Mouse (Mus musculus) heart, embryonic 16.5 days (tissue): ENCODE measurements around the gene Kif6. TPM values are rescaled to one million over a fixed set of nuclear protein-coding genes. Genes with fewer than 3 reads are reported as not detected.

Experiments
- ATAC-seq: fragments of 200-750 bp; cut with Nextera tagmentation; replicated peaks from 2 replicates; pipeline ENCODE4 v1.8.0; 2017; ENCODE audit warnings: moderate number of reproducible peaks; ENCODE audit not compliant: insufficient read depth, low FRiP score; ENCODE audit errors: extremely low read depth
- H3K27ac ChIP-seq: fragments of 300-500 bp; sonication (generic); 2 replicates; pipeline ENCODE4 v1.5.1; 2014; ENCODE audit warnings: mild to moderate bottlenecking, low read length, control low read depth, moderate library complexity
- H3K27me3 ChIP-seq: fragments of 300-500 bp; sonication (generic); 2 replicates; pipeline ENCODE4 v1.6.1; 2014; ENCODE audit warnings: low read length, mixed read lengths; ENCODE audit not compliant: control insufficient read depth, insufficient read depth
- H3K36me3 ChIP-seq: fragments of 300-500 bp; sonication (generic); 2 replicates; pipeline ENCODE4 v1.6.1; 2014; ENCODE audit not compliant: control insufficient read depth, insufficient read depth
- H3K4me1 ChIP-seq: fragments of 300-500 bp; sonication (generic); 2 replicates; pipeline ENCODE4 v1.6.1; 2014; ENCODE audit warnings: low read length, mixed read lengths; ENCODE audit not compliant: control insufficient read depth, insufficient read depth
- H3K4me2 ChIP-seq: fragments of 300-500 bp; sonication (generic); 2 replicates; pipeline ENCODE4 v1.6.1; 2014; ENCODE audit warnings: low read depth, mild to moderate bottlenecking, control low read depth, low read length
- H3K4me3 ChIP-seq: fragments of 300-500 bp; sonication (generic); 2 replicates; pipeline ENCODE4 v1.5.1; 2014; ENCODE audit warnings: mild to moderate bottlenecking, control low read depth, low read length
- H3K9ac ChIP-seq: fragments of 300-500 bp; sonication (generic); 2 replicates; pipeline ENCODE4 v1.6.1; 2014; ENCODE audit warnings: low read length, control low read depth
- H3K9me3 ChIP-seq: fragments of 300-500 bp; sonication (generic); replicated peaks from 2 replicates; pipeline ENCODE4 v1.6.1; 2016; ENCODE audit warnings: low read length; ENCODE audit not compliant: control insufficient read depth
- WGBS: fragments of 180-500 bp; shearing (Covaris S2); extraction: QIAGEN DNeasy Blood & Tissue Kit; methylation state at CpG from one replicate; pipeline ENCODE4 v1.1.7; 2014; 5-methylcytosine and 5-hydroxymethylcytosine counted together
- polyA plus RNA-seq: library from polyadenylated mRNA; unstranded; fragments of >200 nt; fragmentation: Nextera tagmentation; extraction: Ambion mirVana; gene quantifications from 2 replicates; pipeline ENCODE4 v1.2.1, GENCODE M21; 2015

Kif6 gene
- polyA plus RNA-seq, 1 experiment from 2014 or later: 2.7 TPM

GRCm38 (mm10) chr17:49756862-49757261, 141.9 kb downstream of the Kif6 start:
- no peak overlapping the region for H3K9ac ChIP-seq
- peak; percentile 70 for ATAC-seq
- WGBS: 55% methylated on average over 19 of the region's 19 CpGs
- H3K4me1 ChIP-seq: no peaks in the 10 kb centered on the region
- no peak overlapping the region for H3K27ac ChIP-seq
- H3K9me3 ChIP-seq: no peaks in the 10 kb centered on the region
- H3K36me3 ChIP-seq: no peaks in the 10 kb centered on the region
- H3K27me3 ChIP-seq: no peaks in the 10 kb centered on the region
- H3K4me2 ChIP-seq: no peak overlapping the region
- H3K4me3 ChIP-seq: no peak overlapping the region

- H3K27ac ChIP-seq: no peak overlapping the region
- no peaks in the 10 kb centered on the region for H3K27me3 ChIP-seq
- no peak overlapping the region for H3K9ac ChIP-seq
- no peaks in the 10 kb centered on the region for H3K4me1 ChIP-seq
- no peaks in the 10 kb centered on the region for H3K36me3 ChIP-seq
- H3K9me3 ChIP-seq: no peaks in the 10 kb centered on the region
- H3K4me2 ChIP-seq: no peak overlapping the region
- no peak overlapping the region for H3K4me3 ChIP-seq
- WGBS: 75% methylated on average over 4 of the region's 4 CpGs
- no peak for ATAC-seq
Measured at GRCm38 (mm10) chr17:49759047-49759446, 144.1 kb downstream of the Kif6 start.

GRCm38 (mm10) chr17:49761260-49761659, 146.3 kb downstream of the Kif6 start:
- Histone ChIP-seq H3K4me2 (no peak overlapping the region), H3K27me3 (no peaks in the 10 kb centered on the region), H3K36me3 (no peaks in the 10 kb centered on the region), H3K27ac (no peak overlapping the region), H3K4me3 (no peak overlapping the region), H3K9ac (no peak overlapping the region), H3K4me1 (no peaks in the 10 kb centered on the region), H3K9me3 (no peaks in the 10 kb centered on the region)
- ATAC-seq: no peak
- 72% methylated on average over 11 of the region's 11 CpGs for WGBS

GRCm38 (mm10) chr17:49761838-49762237, 146.9 kb downstream of the Kif6 start:
- Histone ChIP-seq H3K4me1 (no peaks in the 10 kb centered on the region), H3K9me3 (no peaks in the 10 kb centered on the region), H3K9ac (no peak overlapping the region), H3K27me3 (no peaks in the 10 kb centered on the region), H3K36me3 (no peaks in the 10 kb centered on the region), H3K4me2 (no peak overlapping the region), H3K27ac (no peak overlapping the region), H3K4me3 (no peak overlapping the region)
- ATAC-seq: no peak
- WGBS: 78% methylated on average over 8 of the region's 8 CpGs

GRCm38 (mm10) chr17:49764963-49765362, 150.0 kb downstream of the Kif6 start:
- Histone ChIP-seq H3K4me2 (no peak overlapping the region), H3K9ac (no peak overlapping the region), H3K36me3 (no peaks in the 10 kb centered on the region), H3K4me1 (no peaks in the 10 kb centered on the region), H3K27ac (no peak overlapping the region), H3K4me3 (no peak overlapping the region), H3K9me3 (no peaks in the 10 kb centered on the region), H3K27me3 (no peaks in the 10 kb centered on the region)
- 57% methylated on average over 6 of the region's 6 CpGs for WGBS
- no peak for ATAC-seq

- no peak for ATAC-seq
- H3K36me3 ChIP-seq: no peaks in the 10 kb centered on the region
- no peak overlapping the region for H3K9ac ChIP-seq
- H3K4me1 ChIP-seq: 0 out of 2 replicates have a peak, but pooled peaks cover 6% of the 10 kb centered on the region
- no peak overlapping the region for H3K27ac ChIP-seq
- no peaks in the 10 kb centered on the region for H3K9me3 ChIP-seq
- WGBS: 59% methylated on average over 10 of the region's 10 CpGs
- no peak overlapping the region for H3K4me3 ChIP-seq
- H3K4me2 ChIP-seq: no peak overlapping the region
- H3K27me3 ChIP-seq: no peaks in the 10 kb centered on the region
Measured at GRCm38 (mm10) chr17:49767717-49768370, 152.9 kb downstream of the Kif6 start.

- no peak overlapping the region for H3K27ac ChIP-seq
- H3K4me1 ChIP-seq: 0 out of 2 replicates have a peak, but pooled peaks cover 6% of the 10 kb centered on the region
- WGBS: 31% methylated on average over 10 of the region's 10 CpGs
- no peak for ATAC-seq
- H3K9me3 ChIP-seq: no peaks in the 10 kb centered on the region
- no peaks in the 10 kb centered on the region for H3K36me3 ChIP-seq
- H3K9ac ChIP-seq: no peak overlapping the region
- no peak overlapping the region for H3K4me2 ChIP-seq
- H3K27me3 ChIP-seq: no peaks in the 10 kb centered on the region
- H3K4me3 ChIP-seq: no peak overlapping the region
Measured at GRCm38 (mm10) chr17:49771703-49772315, 156.9 kb downstream of the Kif6 start.

GRCm38 (mm10) chr17:49777115-49777839, 162.3 kb downstream of the Kif6 start:
- H3K27me3 ChIP-seq: no peaks in the 10 kb centered on the region

GRCm38 (mm10) chr17:49779066-49779465, 164.1 kb downstream of the Kif6 start:
- Histone ChIP-seq H3K27ac (no peak overlapping the region), H3K27me3 (no peaks in the 10 kb centered on the region), H3K36me3 (no peaks in the 10 kb centered on the region), H3K4me3 (no peak overlapping the region), H3K4me1 (no peaks in the 10 kb centered on the region), H3K9me3 (no peaks in the 10 kb centered on the region), H3K4me2 (no peak overlapping the region), H3K9ac (no peak overlapping the region)
- no peak for ATAC-seq
- WGBS: 80% methylated on average over 4 of the region's 4 CpGs

More at GRCm38 (mm10) chr17:49777115-49777839, 162.3 kb downstream of the Kif6 start:
- Histone ChIP-seq H3K4me3 (no peak overlapping the region), H3K27ac (no peak overlapping the region), H3K9ac (no peak overlapping the region), H3K4me2 (no peak overlapping the region), H3K4me1 (no peaks in the 10 kb centered on the region), H3K9me3 (no peaks in the 10 kb centered on the region), H3K36me3 (no peaks in the 10 kb centered on the region)
- 61% methylated on average over 13 of the region's 13 CpGs for WGBS
- ATAC-seq: no peak
